ENCODE assay signal across 9 mouse cellular contexts in the genomic region with DNA sequence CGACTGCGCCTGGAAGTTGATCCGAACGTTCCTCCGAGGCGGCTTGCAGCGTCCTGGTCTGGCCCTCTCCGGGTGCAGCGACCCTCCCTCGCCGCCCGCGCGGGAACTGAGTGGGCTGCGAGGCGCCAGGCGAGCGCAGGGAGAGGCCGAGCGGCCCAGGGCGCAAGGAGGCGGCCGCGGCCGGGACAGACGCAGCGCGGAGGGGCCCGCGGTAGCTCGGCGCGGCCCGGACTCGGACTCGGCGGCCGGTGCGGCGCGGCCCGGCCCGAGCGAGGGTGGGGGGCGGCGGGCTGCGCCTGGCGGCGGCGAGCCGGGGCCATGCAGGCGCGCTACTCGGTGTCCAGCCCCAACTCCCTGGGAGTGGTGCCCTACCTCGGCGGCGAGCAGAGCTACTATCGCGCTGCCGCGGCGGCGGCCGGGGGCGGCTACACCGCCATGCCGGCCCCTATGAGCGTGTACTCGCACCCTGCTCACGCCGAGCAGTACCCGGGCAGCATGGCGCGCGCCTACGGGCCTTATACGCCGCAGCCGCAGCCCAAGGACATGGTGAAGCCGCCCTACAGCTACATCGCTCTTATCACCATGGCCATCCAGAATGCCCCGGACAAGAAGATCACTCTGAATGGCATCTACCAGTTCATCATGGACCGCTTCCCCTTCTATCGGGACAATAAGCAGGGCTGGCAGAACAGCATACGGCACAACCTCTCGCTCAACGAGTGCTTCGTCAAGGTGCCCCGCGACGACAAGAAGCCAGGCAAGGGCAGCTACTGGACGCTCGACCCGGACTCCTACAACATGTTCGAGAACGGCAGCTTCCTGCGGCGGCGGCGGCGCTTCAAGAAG. TPM values are rescaled to one million over a fixed set of nuclear protein-coding genes. Genes with fewer than 3 reads are reported as not detected.
A peak's percentile ranks its signal among the peaks of the same experiment; 100 is the strongest.
DNase-seq lines count a peak whose midpoint lies in the region; ATAC-seq lines count a peak whose summit lies in the region.
"Had no signal": no experiment of that assay in that cellular context is flagged by ENCODE, and none has a peak within 500 bp of the region (broad histone marks: within the 10 kb centered on the region; RNA-seq: fewer than 3 reads in every experiment).

No protein-coding gene starts in this region.

- H3K9ac ChIP-seq in embryonic facial prominence, embryonic 11.5 days (replicated peaks; ENCODE audit: low read length): peak overlapping the region; percentile 81
- H3K9ac ChIP-seq in limb, embryonic 15.5 days: peak overlapping the region; percentile 78

- peaks cover 8% of the 10 kb centered on the region for H3K4me1 ChIP-seq in embryonic facial prominence, embryonic 11.5 days (ENCODE audit: control insufficient read depth, insufficient read depth, low read length)
- peaks cover 54% of the 10 kb centered on the region for H3K4me1 ChIP-seq in limb, embryonic 15.5 days

- ATAC-seq in cerebellum, adult (ENCODE audit: insufficient number of reproducible peaks, low FRiP score, low TSS enrichment): no peak
- ATAC-seq in embryonic facial prominence, embryonic 11.5 days (replicated peaks; ENCODE audit: insufficient number of reproducible peaks, low FRiP score, low TSS enrichment, low read depth): peak; percentile 25; the same call in 1 of the 2 replicates
- no peak for ATAC-seq in limb, embryonic 15.5 days (ENCODE audit: insufficient number of reproducible peaks, low FRiP score, low TSS enrichment, low read depth)
- ATAC-seq in monocyte, adult 5-6 weeks (replicated peaks; ENCODE audit: insufficient number of reproducible peaks, low FRiP score, low TSS enrichment, poor library complexity, severe bottlenecking): no peak

- under 1% methylated on average over 90 of the region's 101 CpGs for WGBS in embryonic facial prominence, embryonic 11.5 days
- under 1% methylated on average over 97 of the region's 101 CpGs for WGBS in limb, embryonic 15.5 days

- peak; percentile 26 to 42 for DNase-seq in cerebellum, postnatal 14 days
- DNase-seq in 3T3-L1 (ENCODE audit: low read depth, low spot score): peak; percentile 50
- peak; percentile 61 for DNase-seq in embryonic facial prominence, embryonic 11.5 days (ENCODE audit: low spot score)
- peak; percentile 46 for DNase-seq in heart, postnatal 4 days
- peak; percentile 50 for DNase-seq in splenic B cell, adult 2 months (ENCODE audit: low read depth, low spot score)

- H3K27me3 ChIP-seq in embryonic facial prominence, embryonic 11.5 days (ENCODE audit: control insufficient read depth, insufficient read depth, low read length): peaks cover 24% of the 10 kb centered on the region
- H3K27me3 ChIP-seq in limb, embryonic 15.5 days: peaks cover 56% of the 10 kb centered on the region
- no peaks in the 10 kb centered on the region; the same call in 1 of the 2 replicates for H3K27me3 ChIP-seq in splenic B cell, adult 2 months (ENCODE audit: control insufficient read depth, insufficient read depth, low read length, poor library complexity, severe bottlenecking)
- H3K27me3 ChIP-seq: CH12.LX had no signal

- peak overlapping the region; percentile 89 for H3K4me2 ChIP-seq in embryonic facial prominence, embryonic 11.5 days (ENCODE audit: low read depth, low read length)
- H3K4me2 ChIP-seq in limb, embryonic 15.5 days: peak overlapping the region; percentile 92

- no peaks in the 10 kb centered on the region for H3K9me3 ChIP-seq in embryonic facial prominence, embryonic 11.5 days (replicated peaks; ENCODE audit: control insufficient read depth, low read length)
- no peaks in the 10 kb centered on the region for H3K9me3 ChIP-seq in limb, embryonic 15.5 days

- peak overlapping the region; percentile 62 for H3K4me3 ChIP-seq in embryonic facial prominence, embryonic 11.5 days (ENCODE audit: low read depth, low read length)
- H3K4me3 ChIP-seq in limb, embryonic 15.5 days: peak overlapping the region; percentile 68

- H3K27ac ChIP-seq in embryonic facial prominence, embryonic 11.5 days (replicated peaks; ENCODE audit: low read depth, low read length): peak overlapping the region; percentile 97
- H3K27ac ChIP-seq in limb, embryonic 15.5 days: peak overlapping the region; percentile 97

- no peaks in the 10 kb centered on the region; the same call in 1 of the 2 replicates for H3K36me3 ChIP-seq in embryonic facial prominence, embryonic 11.5 days (replicated peaks; ENCODE audit: control insufficient read depth, insufficient read depth, low read depth, low read length)
- no peaks in the 10 kb centered on the region for H3K36me3 ChIP-seq in limb, embryonic 15.5 days
- no peaks in the 10 kb centered on the region for H3K36me3 ChIP-seq in splenic B cell, adult 2 months (ENCODE audit: control insufficient read depth, insufficient read depth, low read length, poor library complexity, severe bottlenecking)

RNA-seq across cellular contexts. Expression of a gene that starts 0.7 kb away (rescaled TPM):
- 9.3 and 10.6 TPM in 2 replicates for polyA plus RNA-seq in embryonic facial prominence, embryonic 11.5 days (2014; fragmentation: Nextera tagmentation; extraction: Ambion mirVana)
- total RNA-seq in heart, postnatal 4 days (2021): 10 to 100 TPM in 1 of 2 experiments, 1 to 10 TPM in 1; 8.7 to 10.1 TPM
- 2.0 and 3.1 TPM in 2 replicates for polyA plus RNA-seq in limb, embryonic 15.5 days (2015; fragmentation: Nextera tagmentation; extraction: Ambion mirVana)
- 0.10 TPM in 1 of 3 replicates, not detected in the others for total RNA-seq in monocyte, adult 5-6 weeks (2017)
- total RNA-seq: CH12.LX had no signal
